Mouse (Mus musculus) ES-Bruce4 (cell line): ENCODE measurements around the gene Lsp1.

Source experiments
- CTCF ChIP-seq: IDR thresholded peaks from one replicate; pipeline ENCODE4 v1.8.1; 2011; ENCODE audit warnings: low read depth, low read length
- EP300 ChIP-seq: IDR thresholded peaks from 2 replicates; pipeline ENCODE4 v1.6.1; 2011; ENCODE audit warnings: low read depth, low read length; ENCODE audit not compliant: insufficient read depth
- POLR2A ChIP-seq: IDR thresholded peaks from one replicate; pipeline ENCODE4 v1.8.1; 2011; ENCODE audit warnings: low read length; ENCODE audit not compliant: insufficient read depth

GRCm38 (mm10) chr7:142499010-142499721, 38.6 kb downstream of the Lsp1 start:
- no peak for TF ChIP-seq POLR2A
- TF ChIP-seq EP300: peak; percentile 59; the same call in 1 of the 2 replicates
- no peak for TF ChIP-seq CTCF
